Mouse (Mus musculus) macrophage (primary cell): Measurements from ENCODE around the gene Hebp1. TPM values are rescaled to one million over a fixed set of nuclear protein-coding genes. Genes with fewer than 3 reads are reported as not detected.
A peak's percentile ranks its signal among the peaks of the same experiment; 100 is the strongest.

Experiments
- H3K27ac ChIP-seq: fragments of 350-480 bp; formaldehyde crosslinking; 2 replicates; pipeline ENCODE4 v1.9.0; 2021
- H3K36me3 ChIP-seq: fragments of 350-480 bp; formaldehyde crosslinking; 2 replicates; pipeline ENCODE4 v1.9.0; 2021; ENCODE audit errors: inconsistent target
- H3K4me3 ChIP-seq: fragments of 350-480 bp; formaldehyde crosslinking; 2 replicates; pipeline ENCODE4 v1.9.0; 2021; ENCODE audit errors: inconsistent target
- H3K79me2 ChIP-seq: fragments of 350-480 bp; formaldehyde crosslinking; 2 replicates; pipeline ENCODE4 v1.9.0; 2021; ENCODE audit errors: inconsistent target
- WGBS: methylation state at CpG from one replicate; pipeline ENCODE4 v1.1.7; 2026; ENCODE audit warnings: inconsistent platforms; ENCODE audit not compliant: missing documents; 5-methylcytosine and 5-hydroxymethylcytosine counted together
- polyA plus RNA-seq: library from polyadenylated mRNA; stranded (reverse); fragments of 250-400 nt; gene quantifications from 3 replicates; pipeline ENCODE4 v1.2.4, GENCODE M21; 2018; ENCODE audit warnings: inconsistent platforms

The Hebp1 gene
- polyA plus RNA-seq, 1 experiment from 2014 or later: 97.2 TPM

- WGBS: 88% methylated on average over 10 of the region's 10 CpGs
- Histone ChIP-seq H3K79me2 (no peaks in the 10 kb centered on the region), H3K36me3 (no peaks in the 10 kb centered on the region), H3K4me3 (no peak overlapping the region), H3K27ac (no peak overlapping the region)
These were observed 10.5 kb downstream of the Hebp1 start for GRCm38 (mm10) chr6:135187076-135187917.

GRCm38 (mm10) chr6:135183961-135184360, 13.9 kb downstream of the Hebp1 start:
- 15% methylated on average over 8 of the region's 8 CpGs for WGBS
- no peaks in the 10 kb centered on the region for H3K79me2 ChIP-seq
- H3K36me3 ChIP-seq: no peaks in the 10 kb centered on the region
- H3K27ac ChIP-seq: no peak overlapping the region; the same call in 1 of the 2 replicates
- no peak overlapping the region for H3K4me3 ChIP-seq

- no peak overlapping the region for H3K4me3 ChIP-seq
- no peaks in the 10 kb centered on the region for H3K36me3 ChIP-seq
- H3K27ac ChIP-seq: no peak overlapping the region
- 57% methylated on average over 5 of the region's 5 CpGs for WGBS
- no peaks in the 10 kb centered on the region for H3K79me2 ChIP-seq
These were observed 14.9 kb downstream of the Hebp1 start for GRCm38 (mm10) chr6:135182925-135183324.

- Histone ChIP-seq H3K79me2 (no peaks in the 10 kb centered on the region), H3K27ac (no peak overlapping the region), H3K4me3 (no peak overlapping the region), H3K36me3 (no peaks in the 10 kb centered on the region)
- WGBS: 54% methylated on average over 3 of the region's 3 CpGs
These were observed 19.2 kb downstream of the Hebp1 start for GRCm38 (mm10) chr6:135178599-135178998.

GRCm38 (mm10) chr6:135177271-135177670, 20.6 kb downstream of the Hebp1 start:
- Histone ChIP-seq H3K4me3 (no peak overlapping the region), H3K36me3 (no peaks in the 10 kb centered on the region), H3K79me2 (no peaks in the 10 kb centered on the region)

GRCm38 (mm10) chr6:135175014-135175413, 22.8 kb downstream of the Hebp1 start:
- H3K36me3 ChIP-seq: no peaks in the 10 kb centered on the region
- no peak overlapping the region for H3K4me3 ChIP-seq
- WGBS: 88% methylated on average over 1 of the region's 1 CpGs
- H3K27ac ChIP-seq: no peak overlapping the region
- H3K79me2 ChIP-seq: no peaks in the 10 kb centered on the region

More at GRCm38 (mm10) chr6:135177271-135177670, 20.6 kb downstream of the Hebp1 start:
- H3K27ac ChIP-seq: no peak overlapping the region

GRCm38 (mm10) chr6:135171736-135172135, 26.1 kb downstream of the Hebp1 start:
- no peak overlapping the region for H3K4me3 ChIP-seq
- no peaks in the 10 kb centered on the region for H3K79me2 ChIP-seq
- WGBS: 97% methylated on average over 13 of the region's 14 CpGs
- no peak overlapping the region for H3K27ac ChIP-seq
- H3K36me3 ChIP-seq: no peaks in the 10 kb centered on the region

- no peaks in the 10 kb centered on the region; the same call in 1 of the 2 replicates for H3K79me2 ChIP-seq
- H3K27ac ChIP-seq: no peak overlapping the region
- H3K4me3 ChIP-seq: no peak overlapping the region
- H3K36me3 ChIP-seq: no peaks in the 10 kb centered on the region
- WGBS: 60% methylated on average over 3 of the region's 3 CpGs
These were observed 28.6 kb downstream of the Hebp1 start for GRCm38 (mm10) chr6:135169246-135169645.

GRCm38 (mm10) chr6:135168471-135168870, 29.4 kb downstream of the Hebp1 start:
- no peaks in the 10 kb centered on the region; the same call in 1 of the 2 replicates for H3K79me2 ChIP-seq
- peak overlapping the region; percentile 45 for H3K4me3 ChIP-seq
- H3K36me3 ChIP-seq: no peaks in the 10 kb centered on the region
- WGBS: 89% methylated on average over 6 of the region's 6 CpGs
- H3K27ac ChIP-seq: no peak overlapping the region

- Histone ChIP-seq H3K4me3 (peak overlapping the region; percentile 45), H3K36me3 (no peaks in the 10 kb centered on the region), H3K79me2 (no peaks in the 10 kb centered on the region; the same call in 1 of the 2 replicates), H3K27ac (peak overlapping the region; percentile 21; the same call in 1 of the 2 replicates)
- WGBS: 12% methylated on average over 46 of the region's 46 CpGs
These were observed 30.2 kb downstream of the Hebp1 start for GRCm38 (mm10) chr6:135167380-135168311.

- H3K4me3 ChIP-seq: no peak overlapping the region
- no peak overlapping the region for H3K27ac ChIP-seq
- H3K36me3 ChIP-seq: no peaks in the 10 kb centered on the region
- H3K79me2 ChIP-seq: no peaks in the 10 kb centered on the region; the same call in 1 of the 2 replicates
- WGBS: 86% methylated on average over 5 of the region's 5 CpGs
These were observed 31.1 kb downstream of the Hebp1 start for GRCm38 (mm10) chr6:135166712-135167111.

- 100% methylated on average over 3 of the region's 3 CpGs for WGBS
- H3K4me3 ChIP-seq: no peak overlapping the region
- H3K27ac ChIP-seq: no peak overlapping the region
- no peaks in the 10 kb centered on the region; the same call in 1 of the 2 replicates for H3K79me2 ChIP-seq
- no peaks in the 10 kb centered on the region for H3K36me3 ChIP-seq
These were observed 31.6 kb downstream of the Hebp1 start for GRCm38 (mm10) chr6:135166262-135166661.

- 91% methylated on average over 2 of the region's 2 CpGs for WGBS
- Histone ChIP-seq H3K36me3 (no peaks in the 10 kb centered on the region), H3K27ac (no peak overlapping the region), H3K79me2 (no peaks in the 10 kb centered on the region; the same call in 1 of the 2 replicates), H3K4me3 (no peak overlapping the region)
These were observed 32.1 kb downstream of the Hebp1 start for GRCm38 (mm10) chr6:135165706-135166105.

- no peak overlapping the region for H3K4me3 ChIP-seq
- 100% methylated on average over 3 of the region's 3 CpGs for WGBS
- no peaks in the 10 kb centered on the region; the same call in 1 of the 2 replicates for H3K79me2 ChIP-seq
- no peaks in the 10 kb centered on the region for H3K36me3 ChIP-seq
- no peak overlapping the region for H3K27ac ChIP-seq
These were observed 32.6 kb downstream of the Hebp1 start for GRCm38 (mm10) chr6:135165191-135165590.
